Mouse (Mus musculus): ENCODE data around the gene Pigk. TPM values are rescaled to one million over a fixed set of nuclear protein-coding genes. Genes with fewer than 3 reads are reported as not detected.

Pigk gene
- polyA plus RNA-seq, 1 experiment from 2014 or later, result 54.0 TPM

DNA sequence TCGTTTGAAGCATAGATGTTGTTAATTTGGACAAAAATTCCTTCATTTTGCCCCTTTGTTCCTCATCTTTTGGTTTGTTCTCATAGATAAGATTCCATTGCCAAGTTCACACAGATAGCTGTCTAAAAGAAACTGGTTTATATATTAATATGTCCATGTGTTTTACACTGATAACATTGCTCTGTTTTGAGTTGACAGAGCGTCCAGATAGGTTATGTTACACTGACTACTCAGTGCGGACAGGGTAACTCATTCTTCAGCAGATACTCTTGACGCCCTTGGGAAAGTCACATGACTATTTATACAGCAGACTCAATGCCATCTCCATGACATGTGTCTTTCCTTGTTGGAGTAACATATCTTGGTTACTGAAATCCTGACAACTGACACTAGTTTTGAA is 242.9 kb downstream of the Pigk start:
- Histone ChIP-seq H3K4me2 (no peak overlapping the region), H3K4me1 (no peaks in the 10 kb centered on the region), H3K27ac (no peak overlapping the region), H3K4me3 (no peak overlapping the region), H3K27me3 (no peaks in the 10 kb centered on the region), H3K9me3 (no peaks in the 10 kb centered on the region), H3K36me3 (no peaks in the 10 kb centered on the region), H3K9ac (no peak overlapping the region)
- ATAC-seq (ENCODE audit: insufficient number of reproducible peaks, low FRiP score, low TSS enrichment, low read depth), result no peak
- 85% methylated on average over 4 of the region's 4 CpGs for WGBS

DNA sequence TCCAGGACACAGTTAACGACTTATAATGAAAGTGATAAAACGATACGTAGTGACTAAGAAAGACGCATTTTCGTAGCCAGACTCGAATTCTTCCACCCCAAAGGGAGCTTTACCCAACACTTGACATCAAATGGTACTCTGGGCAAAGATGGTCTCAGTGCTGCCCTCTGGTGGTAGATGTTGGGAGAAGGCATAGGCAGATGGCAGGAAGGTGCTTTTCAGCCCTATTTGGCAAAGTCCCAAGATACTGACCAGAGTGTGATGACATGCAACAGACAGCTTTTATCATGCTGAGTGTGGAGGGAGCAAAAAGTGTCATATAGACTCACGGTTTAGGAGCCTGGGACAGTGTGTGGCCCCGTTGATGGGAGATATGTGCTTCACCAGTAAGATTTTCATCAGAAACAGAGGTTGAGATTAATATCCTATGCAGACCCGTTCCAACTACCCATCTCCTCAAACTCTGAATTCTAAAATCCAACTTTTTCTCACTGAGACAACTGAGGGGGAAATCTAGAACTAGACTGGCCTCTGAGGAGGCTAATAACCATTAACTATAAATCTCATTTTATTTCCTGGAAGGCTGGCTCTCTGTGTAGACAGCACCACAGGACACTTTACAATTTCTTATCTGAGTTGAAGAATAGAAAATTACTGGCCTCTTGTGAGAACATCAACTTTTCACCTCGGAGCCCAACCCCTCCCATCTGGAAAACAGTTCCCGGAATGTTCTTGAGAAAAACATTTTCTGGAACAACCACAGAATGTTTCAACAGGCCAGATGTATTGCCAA is 244.7 kb downstream of the Pigk start:
- Histone ChIP-seq H3K4me3 (no peak overlapping the region), H3K4me1 (no peaks in the 10 kb centered on the region), H3K9me3 (no peaks in the 10 kb centered on the region), H3K27ac (no peak overlapping the region), H3K36me3 (no peaks in the 10 kb centered on the region), H3K9ac (no peak overlapping the region), H3K27me3 (no peaks in the 10 kb centered on the region), H3K4me2 (no peak overlapping the region)
- no peak for ATAC-seq (ENCODE audit: insufficient number of reproducible peaks, low FRiP score, low TSS enrichment, low read depth)
- 65% methylated on average over 11 of the region's 11 CpGs for WGBS

DNA sequence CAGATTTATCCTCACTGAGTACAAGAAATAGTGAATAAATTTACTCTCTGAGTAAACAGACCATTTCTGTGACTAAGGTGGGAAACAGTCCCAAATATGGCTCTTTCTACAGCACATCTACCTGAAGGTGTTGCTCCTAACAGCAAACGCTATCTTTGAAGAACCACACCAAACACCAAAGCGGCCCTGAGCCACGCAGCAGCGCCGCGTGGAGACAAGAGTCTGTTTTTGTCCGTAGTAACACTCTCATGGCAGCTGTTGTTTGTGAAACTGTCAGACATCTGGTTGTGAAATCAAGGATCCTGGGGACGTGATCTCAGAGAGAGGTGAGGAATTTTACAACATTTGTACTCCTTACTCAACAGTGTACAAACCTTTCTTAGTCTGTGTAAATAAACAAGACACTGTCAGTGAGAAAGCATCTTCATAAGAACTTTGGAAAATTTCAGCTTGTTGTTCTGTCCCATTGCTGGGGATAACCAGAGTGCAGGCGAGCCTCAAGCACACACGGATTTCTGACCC is 248.0 kb downstream of the Pigk start:
- Histone ChIP-seq H3K9ac (no peak overlapping the region), H3K9me3 (no peaks in the 10 kb centered on the region), H3K36me3 (no peaks in the 10 kb centered on the region), H3K4me2 (no peak overlapping the region), H3K27ac (no peak overlapping the region), H3K27me3 (no peaks in the 10 kb centered on the region), H3K4me1 (no peaks in the 10 kb centered on the region), H3K4me3 (no peak overlapping the region)
- no peak for ATAC-seq (ENCODE audit: insufficient number of reproducible peaks, low FRiP score, low TSS enrichment, low read depth)
- WGBS, result 65% methylated on average over 10 of the region's 10 CpGs

DNA sequence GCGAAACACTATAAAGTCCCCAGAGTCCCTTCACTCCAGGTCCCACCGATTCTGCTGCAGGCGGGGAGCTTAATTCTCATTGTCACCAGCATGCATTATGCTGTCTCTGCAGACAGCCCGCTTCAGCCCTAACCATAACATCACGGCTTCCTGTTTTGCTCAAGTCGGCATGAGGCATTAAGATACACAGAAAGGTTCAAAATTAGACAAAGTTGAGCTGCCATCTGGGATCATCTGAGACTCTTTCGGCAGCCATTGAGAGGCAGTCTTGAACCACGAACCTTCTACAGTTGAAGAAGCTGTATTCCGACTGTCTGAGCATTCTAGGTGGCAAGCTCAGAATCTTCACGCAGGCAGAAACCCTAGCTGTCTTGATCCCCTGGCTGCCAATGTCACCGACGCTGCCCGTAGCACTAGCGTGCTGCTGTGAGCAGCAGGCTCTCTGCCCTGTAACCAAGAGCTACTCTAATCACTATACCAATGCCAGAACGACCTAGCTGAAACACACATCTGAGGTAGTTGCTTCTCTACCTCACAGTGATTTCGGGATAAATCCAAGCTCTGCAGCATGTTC is 256.0 kb downstream of the Pigk start:
- H3K4me3 ChIP-seq, result no peak overlapping the region
- no peak overlapping the region for H3K4me2 ChIP-seq
- WGBS, result 71% methylated on average over 16 of the region's 16 CpGs
- ATAC-seq (ENCODE audit: insufficient number of reproducible peaks, low FRiP score, low TSS enrichment, low read depth), result no peak
- no peak overlapping the region for H3K27ac ChIP-seq
- H3K36me3 ChIP-seq, result no peaks in the 10 kb centered on the region
- H3K4me1 ChIP-seq, result no peaks in the 10 kb centered on the region
- no peaks in the 10 kb centered on the region for H3K9me3 ChIP-seq
- no peaks in the 10 kb centered on the region for H3K27me3 ChIP-seq
- no peak overlapping the region for H3K9ac ChIP-seq

DNA sequence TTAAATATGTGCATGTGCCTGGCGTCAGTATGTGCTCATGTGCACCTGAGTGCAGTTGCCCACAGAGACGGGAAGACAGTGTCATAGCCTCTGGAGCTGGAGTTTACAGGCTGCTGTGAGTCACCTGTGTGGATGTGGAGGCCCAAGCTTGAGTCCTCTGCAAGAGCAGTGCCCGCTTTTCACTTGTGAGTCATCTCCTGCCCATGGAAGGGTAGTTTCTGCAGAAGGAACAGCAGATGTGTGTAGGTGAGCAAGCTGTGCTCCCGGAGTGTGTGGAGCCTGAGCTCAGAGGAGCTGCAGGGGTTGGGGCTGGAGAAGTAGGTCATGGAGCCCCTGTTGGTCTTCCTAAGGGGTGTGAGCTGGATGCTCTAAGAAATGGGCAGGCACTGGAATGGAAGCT is 257.5 kb downstream of the Pigk start:
- Histone ChIP-seq H3K27me3 (no peaks in the 10 kb centered on the region), H3K9ac (no peak overlapping the region), H3K9me3 (no peaks in the 10 kb centered on the region), H3K36me3 (no peaks in the 10 kb centered on the region), H3K4me1 (no peaks in the 10 kb centered on the region), H3K4me3 (no peak overlapping the region), H3K4me2 (no peak overlapping the region), H3K27ac (no peak overlapping the region)
- WGBS, result 73% methylated on average over 4 of the region's 4 CpGs
- no peak for ATAC-seq (ENCODE audit: insufficient number of reproducible peaks, low FRiP score, low TSS enrichment, low read depth)

DNA sequence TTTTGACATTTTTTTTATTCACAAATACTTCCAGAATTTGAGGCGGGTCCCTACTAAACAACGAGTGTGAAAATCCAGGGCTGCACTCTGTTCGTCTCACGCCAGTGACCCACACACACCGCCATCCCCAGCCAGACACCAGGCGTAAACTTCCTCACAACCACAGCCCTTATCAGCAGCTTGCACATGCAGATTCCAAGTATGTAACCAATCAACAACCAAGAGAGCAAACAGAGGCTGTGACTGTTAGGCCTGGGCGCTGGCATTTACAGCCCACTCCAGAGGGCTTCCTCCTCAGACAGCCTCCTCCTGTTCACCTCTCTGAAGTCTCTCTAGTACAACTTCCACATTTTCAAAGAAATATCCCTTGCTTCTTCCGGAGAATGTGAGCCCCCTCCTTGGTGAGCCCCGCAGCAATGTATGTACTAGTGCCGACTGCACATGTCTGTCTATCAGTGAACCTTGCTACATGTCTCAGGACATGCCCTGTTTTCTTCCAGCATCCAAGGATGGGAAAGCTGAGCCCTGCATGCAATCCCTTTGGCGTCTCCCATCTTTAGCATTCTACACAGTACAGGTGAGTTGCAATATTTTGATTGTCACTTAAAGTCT is 265.7 kb downstream of the Pigk start:
- Histone ChIP-seq H3K27me3 (peaks cover 44% of the 10 kb centered on the region), H3K4me2 (no peak overlapping the region)
- WGBS, result 65% methylated on average over 11 of the region's 11 CpGs

DNA sequence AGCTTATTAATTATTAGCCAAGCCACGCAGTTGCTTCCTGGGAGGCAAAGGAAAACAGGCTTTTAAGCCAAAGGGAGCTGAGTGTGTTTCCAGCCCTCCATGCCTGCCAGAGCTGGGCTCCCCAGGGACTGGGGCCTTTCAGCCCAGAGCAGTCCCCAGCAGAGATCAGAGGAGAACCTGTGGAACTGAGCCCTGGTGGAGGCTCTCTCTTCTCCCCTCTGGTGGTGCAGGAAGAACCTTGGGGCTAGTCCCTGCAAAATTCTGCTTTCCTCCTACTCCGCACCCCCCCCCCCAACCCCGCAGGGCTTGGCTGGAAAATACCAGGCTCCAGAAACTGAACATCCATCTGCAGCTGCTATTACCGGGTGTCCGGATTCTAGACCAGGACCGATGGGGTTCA is 266.5 kb downstream of the Pigk start:
- peaks cover 16% of the 10 kb centered on the region for H3K4me1 ChIP-seq
- peaks cover 44% of the 10 kb centered on the region for H3K27me3 ChIP-seq
- no peak overlapping the region for H3K9ac ChIP-seq
- no peaks in the 10 kb centered on the region for H3K36me3 ChIP-seq
- ATAC-seq (ENCODE audit: insufficient number of reproducible peaks, low FRiP score, low TSS enrichment, low read depth), result no peak
- H3K4me3 ChIP-seq, result peak overlapping the region; percentile 43
- peak overlapping the region; percentile 90 for H3K4me2 ChIP-seq
- 6% methylated on average over 6 of the region's 6 CpGs for WGBS
- no peak overlapping the region for H3K27ac ChIP-seq
- no peaks in the 10 kb centered on the region for H3K9me3 ChIP-seq

More for the DNA sequence above, 265.7 kb downstream of the Pigk start:
- Histone ChIP-seq H3K36me3 (no peaks in the 10 kb centered on the region), H3K4me3 (no peak overlapping the region), H3K4me1 (peaks cover 16% of the 10 kb centered on the region), H3K27ac (no peak overlapping the region), H3K9ac (no peak overlapping the region), H3K9me3 (no peaks in the 10 kb centered on the region)
- no peak for ATAC-seq (ENCODE audit: insufficient number of reproducible peaks, low FRiP score, low TSS enrichment, low read depth)

DNA sequence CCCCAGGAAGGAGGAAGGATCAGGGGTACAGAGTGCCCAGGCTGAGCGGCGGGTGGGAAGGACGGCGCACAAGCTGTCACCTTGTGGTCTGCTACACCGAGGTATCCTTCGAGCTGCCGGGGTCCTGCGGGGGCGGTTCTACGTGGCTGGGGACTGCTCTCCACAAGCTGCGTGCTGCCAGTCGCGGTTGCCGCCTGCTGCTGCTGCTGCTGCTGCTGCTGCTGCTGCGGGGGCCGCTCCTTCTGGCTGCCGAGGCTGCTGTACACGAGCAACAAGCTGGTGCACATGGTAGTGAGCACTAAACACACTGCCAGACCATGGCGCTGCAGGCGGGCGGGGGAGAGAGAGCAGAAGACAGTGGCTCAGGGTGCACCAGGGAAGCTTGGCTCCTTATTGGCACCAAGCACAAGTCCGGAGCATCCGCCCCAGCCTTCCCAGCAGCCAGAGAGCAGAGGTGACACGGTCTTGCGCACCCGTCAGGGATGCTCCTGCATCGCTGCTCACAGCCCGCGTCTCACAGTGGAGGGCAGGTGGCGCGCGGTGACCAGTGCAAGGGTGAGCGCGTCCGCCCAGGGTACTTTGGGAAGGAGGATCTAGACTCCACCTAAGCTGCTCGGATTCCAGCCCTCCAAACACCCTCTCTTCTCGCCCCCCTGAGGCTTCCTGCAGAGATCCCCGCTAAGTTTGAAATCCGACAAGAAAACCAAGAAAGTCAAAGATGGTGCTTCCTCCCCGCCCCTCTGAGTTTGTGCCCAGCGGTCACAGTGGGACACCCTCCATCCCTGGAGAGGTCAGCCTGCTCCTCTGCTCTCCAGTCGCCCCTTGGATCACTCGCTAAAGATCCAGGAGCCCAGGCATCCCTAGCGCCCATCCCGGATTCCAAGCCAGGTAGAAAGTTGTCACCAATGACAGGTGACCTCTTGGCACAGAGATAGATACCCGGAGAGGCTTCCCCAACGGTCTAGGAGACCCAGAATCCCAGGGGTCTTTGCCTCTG is 267.4 kb downstream of the Pigk start:
- H3K4me2 ChIP-seq, result peak overlapping the region; percentile 90
- no peaks in the 10 kb centered on the region for H3K9me3 ChIP-seq
- no peak overlapping the region for H3K27ac ChIP-seq
- ATAC-seq (ENCODE audit: insufficient number of reproducible peaks, low FRiP score, low TSS enrichment, low read depth), result no peak
- peak overlapping the region; percentile 43 for H3K4me3 ChIP-seq
- peaks cover 44% of the 10 kb centered on the region for H3K27me3 ChIP-seq
- H3K36me3 ChIP-seq, result no peaks in the 10 kb centered on the region
- H3K4me1 ChIP-seq, result peaks cover 16% of the 10 kb centered on the region
- H3K9ac ChIP-seq, result no peak overlapping the region
- WGBS, result under 1% methylated on average over 47 of the region's 47 CpGs

DNA sequence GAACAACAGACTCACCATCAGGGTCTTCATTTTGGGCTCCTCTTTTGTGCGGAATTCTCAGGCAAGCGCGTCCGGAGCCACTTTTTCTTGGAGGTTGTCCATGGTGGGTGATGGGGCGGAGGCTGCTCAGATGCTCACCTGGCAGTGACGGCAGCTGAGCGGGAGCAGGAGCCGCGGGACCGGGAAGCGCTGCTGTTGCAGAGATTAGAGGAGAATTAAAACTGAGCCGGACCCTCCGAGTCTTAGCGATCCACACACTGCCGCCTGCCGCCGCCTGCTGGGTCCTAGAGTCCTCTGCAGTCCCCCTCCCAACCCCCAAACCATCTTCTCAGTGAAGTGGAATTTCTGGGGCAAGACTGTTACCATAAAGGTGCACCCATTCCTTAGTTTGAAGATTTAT is 268.1 kb downstream of the Pigk start, which contains the start of gene St6galnac5:
Gene St6galnac5, minus strand, starts transcription at position 259 of the 400 bp plus-strand sequence.
- 0% methylated on average over 17 of the region's 17 CpGs for WGBS
- Histone ChIP-seq H3K27me3 (peaks cover 44% of the 10 kb centered on the region), H3K9ac (no peak within 1 kb of the TSS)

DNA sequence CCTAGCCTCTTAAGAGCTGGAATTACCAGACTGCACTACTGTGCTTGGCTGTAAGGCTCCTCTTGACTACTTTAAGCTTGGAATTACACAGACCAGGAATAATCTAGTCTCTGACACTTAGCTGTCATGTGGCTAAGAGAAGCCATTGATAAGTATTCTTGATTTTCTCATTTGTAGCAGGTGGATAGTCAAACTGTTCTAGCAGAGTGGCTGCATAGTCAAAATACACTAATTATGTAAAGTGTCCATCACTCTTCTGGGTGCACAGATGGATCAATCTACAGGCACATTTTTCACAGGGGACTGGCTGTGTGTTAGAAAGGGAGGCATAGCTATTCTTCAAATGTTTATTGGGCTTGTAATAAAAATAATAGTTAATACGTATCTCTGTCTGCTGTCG is 276.9 kb downstream of the Pigk start:
- Histone ChIP-seq H3K4me2 (no peak overlapping the region), H3K27me3 (no peaks in the 10 kb centered on the region), H3K9me3 (no peaks in the 10 kb centered on the region), H3K4me3 (no peak overlapping the region), H3K36me3 (no peaks in the 10 kb centered on the region), H3K4me1 (no peaks in the 10 kb centered on the region), H3K9ac (no peak overlapping the region), H3K27ac (no peak overlapping the region)
- ATAC-seq (ENCODE audit: insufficient number of reproducible peaks, low FRiP score, low TSS enrichment, low read depth), result no peak
- WGBS, result 84% methylated on average over 2 of the region's 2 CpGs

More for the DNA sequence above, 268.1 kb downstream of the Pigk start, which contains the start of gene St6galnac5:
- H3K4me3 ChIP-seq, result peak within 1 kb of the TSS; percentile 43
- no peaks in the 10 kb centered on the region for H3K9me3 ChIP-seq
- no peaks in the 10 kb centered on the region for H3K36me3 ChIP-seq
- peaks cover 16% of the 10 kb centered on the region for H3K4me1 ChIP-seq
- peak within 1 kb of the TSS; percentile 90 for H3K4me2 ChIP-seq
- ATAC-seq (ENCODE audit: insufficient number of reproducible peaks, low FRiP score, low TSS enrichment, low read depth), result no peak
- H3K27ac ChIP-seq, result no peak within 1 kb of the TSS

DNA sequence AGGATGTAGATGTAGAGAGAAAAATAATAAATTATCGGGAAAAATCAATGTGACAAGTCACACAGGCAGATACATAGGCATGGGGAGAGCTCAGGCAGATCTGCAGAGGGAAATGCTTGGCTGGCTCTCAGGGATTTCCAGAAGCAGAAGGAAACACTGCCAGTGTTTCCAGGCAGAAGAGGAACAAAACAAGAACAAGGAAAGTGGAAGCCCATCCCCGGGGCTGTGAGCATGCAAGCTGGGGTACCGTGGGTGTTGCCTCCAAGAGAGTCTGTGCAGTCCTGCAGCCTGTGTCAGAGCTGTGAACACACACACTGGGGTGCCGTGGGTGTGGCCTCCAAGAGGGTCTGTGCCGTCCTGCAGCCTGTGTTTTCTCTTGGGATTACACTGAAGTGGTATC is 279.7 kb downstream of the Pigk start:
- 60% methylated on average over 5 of the region's 5 CpGs for WGBS
- Histone ChIP-seq H3K4me1 (no peaks in the 10 kb centered on the region), H3K27me3 (no peaks in the 10 kb centered on the region), H3K4me2 (no peak overlapping the region), H3K4me3 (no peak overlapping the region), H3K9ac (no peak overlapping the region), H3K36me3 (no peaks in the 10 kb centered on the region), H3K9me3 (no peaks in the 10 kb centered on the region), H3K27ac (no peak overlapping the region)
- ATAC-seq (ENCODE audit: insufficient number of reproducible peaks, low FRiP score, low TSS enrichment, low read depth), result no peak
